Mouse (Mus musculus) heart, embryonic 16.5 days (tissue): ENCODE results near the gene Lamtor3. TPM values are rescaled to one million over a fixed set of nuclear protein-coding genes. Genes with fewer than 3 reads are reported as not detected.
"Not testable (repeated sequence)": the region's sequence is repeated elsewhere in the genome, so short reads cannot be mapped to it uniquely, and the experiment has no call there.

Experiments
- ATAC-seq: fragments of 200-750 bp; cut with Nextera tagmentation; replicated peaks from 2 replicates; pipeline ENCODE4 v1.8.0; 2017; ENCODE audit warnings: moderate number of reproducible peaks; ENCODE audit not compliant: insufficient read depth, low FRiP score; ENCODE audit errors: extremely low read depth
- H3K27ac ChIP-seq: fragments of 300-500 bp; sonication (generic); 2 replicates; pipeline ENCODE4 v1.5.1; 2014; ENCODE audit warnings: mild to moderate bottlenecking, low read length, control low read depth, moderate library complexity
- H3K27me3 ChIP-seq: fragments of 300-500 bp; sonication (generic); 2 replicates; pipeline ENCODE4 v1.6.1; 2014; ENCODE audit warnings: low read length, mixed read lengths; ENCODE audit not compliant: control insufficient read depth, insufficient read depth
- H3K36me3 ChIP-seq: fragments of 300-500 bp; sonication (generic); 2 replicates; pipeline ENCODE4 v1.6.1; 2014; ENCODE audit not compliant: control insufficient read depth, insufficient read depth
- H3K4me1 ChIP-seq: fragments of 300-500 bp; sonication (generic); 2 replicates; pipeline ENCODE4 v1.6.1; 2014; ENCODE audit warnings: low read length, mixed read lengths; ENCODE audit not compliant: control insufficient read depth, insufficient read depth
- H3K4me2 ChIP-seq: fragments of 300-500 bp; sonication (generic); 2 replicates; pipeline ENCODE4 v1.6.1; 2014; ENCODE audit warnings: low read depth, mild to moderate bottlenecking, control low read depth, low read length
- H3K4me3 ChIP-seq: fragments of 300-500 bp; sonication (generic); 2 replicates; pipeline ENCODE4 v1.5.1; 2014; ENCODE audit warnings: mild to moderate bottlenecking, control low read depth, low read length
- H3K9ac ChIP-seq: fragments of 300-500 bp; sonication (generic); 2 replicates; pipeline ENCODE4 v1.6.1; 2014; ENCODE audit warnings: low read length, control low read depth
- H3K9me3 ChIP-seq: fragments of 300-500 bp; sonication (generic); replicated peaks from 2 replicates; pipeline ENCODE4 v1.6.1; 2016; ENCODE audit warnings: low read length; ENCODE audit not compliant: control insufficient read depth
- WGBS: fragments of 180-500 bp; shearing (Covaris S2); extraction: QIAGEN DNeasy Blood & Tissue Kit; methylation state at CpG from one replicate; pipeline ENCODE4 v1.1.7; 2014; 5-methylcytosine and 5-hydroxymethylcytosine counted together
- polyA plus RNA-seq: library from polyadenylated mRNA; unstranded; fragments of >200 nt; fragmentation: Nextera tagmentation; extraction: Ambion mirVana; gene quantifications from 2 replicates; pipeline ENCODE4 v1.2.1, GENCODE M21; 2015

Gene Lamtor3
- polyA plus RNA-seq, 1 experiment from 2014 or later = 120 TPM

GRCm38 (mm10) chr3:137940757-137941156 is 22.5 kb downstream of the Lamtor3 start:
- no peak overlapping the region for H3K4me3 ChIP-seq
- no peaks in the 10 kb centered on the region for H3K27me3 ChIP-seq
- WGBS = 23% methylated on average over 4 of the region's 4 CpGs
- no peaks in the 10 kb centered on the region for H3K9me3 ChIP-seq
- H3K9ac ChIP-seq = no peak overlapping the region
- H3K4me2 ChIP-seq = peak overlapping the region; percentile 36; the same call in 1 of the 2 replicates
- peak; percentile 94 for ATAC-seq
- 0 out of 2 replicates have a peak, but pooled peaks cover 2% of the 10 kb centered on the region for H3K36me3 ChIP-seq
- H3K4me1 ChIP-seq = peaks cover 19% of the 10 kb centered on the region
- peak overlapping the region; percentile 93 for H3K27ac ChIP-seq

GRCm38 (mm10) chr3:137941555-137941954 is 23.2 kb downstream of the Lamtor3 start:
- Histone ChIP-seq H3K4me2 (no peak overlapping the region), H3K36me3 (0 out of 2 replicates have a peak, but pooled peaks cover 3% of the 10 kb centered on the region), H3K27ac (peak overlapping the region; percentile 93), H3K4me3 (no peak overlapping the region), H3K4me1 (peaks cover 22% of the 10 kb centered on the region), H3K27me3 (no peaks in the 10 kb centered on the region), H3K9ac (no peak overlapping the region), H3K9me3 (no peaks in the 10 kb centered on the region)
- ATAC-seq = no peak

- Histone ChIP-seq H3K9me3 (no peaks in the 10 kb centered on the region), H3K27ac (peak overlapping the region; percentile 93)
Measured at GRCm38 (mm10) chr3:137942098-137942622, 23.9 kb downstream of the Lamtor3 start.

GRCm38 (mm10) chr3:137943737-137944154 is 25.4 kb downstream of the Lamtor3 start:
- Histone ChIP-seq H3K27me3 (no peaks in the 10 kb centered on the region), H3K36me3 (0 out of 2 replicates have a peak, but pooled peaks cover 3% of the 10 kb centered on the region), H3K9ac (no peak overlapping the region), H3K4me2 (no peak overlapping the region), H3K9me3 (no peaks in the 10 kb centered on the region), H3K27ac (no peak overlapping the region), H3K4me3 (no peak overlapping the region), H3K4me1 (peaks cover 27% of the 10 kb centered on the region)
- no peak for ATAC-seq
- 83% methylated on average over 6 of the region's 6 CpGs for WGBS

More at GRCm38 (mm10) chr3:137942098-137942622, 23.9 kb downstream of the Lamtor3 start:
- no peak overlapping the region for H3K9ac ChIP-seq
- H3K4me2 ChIP-seq = no peak overlapping the region
- 0 out of 2 replicates have a peak, but pooled peaks cover 3% of the 10 kb centered on the region for H3K36me3 ChIP-seq
- no peak overlapping the region for H3K4me3 ChIP-seq
- ATAC-seq = no peak
- WGBS = 76% methylated on average over 12 of the region's 12 CpGs
- H3K27me3 ChIP-seq = no peaks in the 10 kb centered on the region
- H3K4me1 ChIP-seq = peaks cover 22% of the 10 kb centered on the region

- Histone ChIP-seq H3K9me3 (no peaks in the 10 kb centered on the region), H3K27me3 (no peaks in the 10 kb centered on the region), H3K4me3 (no peak overlapping the region), H3K27ac (no peak overlapping the region), H3K4me1 (peaks cover 21% of the 10 kb centered on the region), H3K9ac (no peak overlapping the region), H3K36me3 (0 out of 2 replicates have a peak, but pooled peaks cover 6% of the 10 kb centered on the region), H3K4me2 (no peak overlapping the region)
- no peak for ATAC-seq
- WGBS = 88% methylated on average over 3 of the region's 3 CpGs
Measured at GRCm38 (mm10) chr3:137946827-137947226, 28.5 kb downstream of the Lamtor3 start.

- no peak overlapping the region for H3K4me3 ChIP-seq
- H3K9ac ChIP-seq = no peak overlapping the region
- no peak overlapping the region for H3K4me2 ChIP-seq
- H3K36me3 ChIP-seq = 0 out of 2 replicates have a peak, but pooled peaks cover 6% of the 10 kb centered on the region
- H3K4me1 ChIP-seq = peaks cover 23% of the 10 kb centered on the region
- no peaks in the 10 kb centered on the region for H3K9me3 ChIP-seq
- no peak for ATAC-seq
- H3K27me3 ChIP-seq = no peaks in the 10 kb centered on the region
- no peak overlapping the region for H3K27ac ChIP-seq
- WGBS = 71% methylated on average over 4 of the region's 4 CpGs
Measured at GRCm38 (mm10) chr3:137947525-137947924, 29.2 kb downstream of the Lamtor3 start.

- Histone ChIP-seq H3K27me3 (no peaks in the 10 kb centered on the region), H3K9ac (no peak overlapping the region), H3K27ac (no peak overlapping the region), H3K9me3 (no peaks in the 10 kb centered on the region), H3K4me2 (no peak overlapping the region), H3K4me3 (no peak overlapping the region), H3K36me3 (0 out of 2 replicates have a peak, but pooled peaks cover 6% of the 10 kb centered on the region), H3K4me1 (peaks cover 36% of the 10 kb centered on the region)
- ATAC-seq = no peak
- 80% methylated on average over 10 of the region's 10 CpGs for WGBS
Measured at GRCm38 (mm10) chr3:137950191-137950885, 32.0 kb downstream of the Lamtor3 start.

- ATAC-seq, H3K4me3 ChIP-seq, H3K36me3 ChIP-seq, H3K4me2 ChIP-seq, H3K9me3 ChIP-seq, H3K27ac ChIP-seq, H3K9ac ChIP-seq, H3K27me3 ChIP-seq: not testable (repeated sequence)
- H3K4me1 ChIP-seq = peaks cover 41% of the 10 kb centered on the region
- WGBS = 82% methylated on average over 3 of the region's 3 CpGs
Measured at GRCm38 (mm10) chr3:137951302-137951701, 33.0 kb downstream of the Lamtor3 start.

- Histone ChIP-seq H3K4me1 (peaks cover 41% of the 10 kb centered on the region), H3K9me3 (no peaks in the 10 kb centered on the region), H3K27ac (peak overlapping the region; percentile 46), H3K27me3 (no peaks in the 10 kb centered on the region), H3K4me2 (no peak overlapping the region), H3K36me3 (0 out of 2 replicates have a peak, but pooled peaks cover 3% of the 10 kb centered on the region), H3K9ac (peak overlapping the region; percentile 47), H3K4me3 (no peak overlapping the region)
- 15% methylated on average over 7 of the region's 7 CpGs for WGBS
- peak; percentile 20 for ATAC-seq
Measured at GRCm38 (mm10) chr3:137951819-137952218, 33.5 kb downstream of the Lamtor3 start.
